Mouse (Mus musculus) embryonic facial prominence, embryonic 10.5 days (tissue): Measurements from ENCODE around the gene Dock7. TPM values are rescaled to one million over a fixed set of nuclear protein-coding genes. Genes with fewer than 3 reads are reported as not detected.
"Not testable (repeated sequence)": the region's sequence is repeated elsewhere in the genome, so short reads cannot be mapped to it uniquely, and the experiment has no call there.

Source experiments
- DNase-seq: peaks from one replicate; pipeline ENCODE4 v3.0.0-alpha.2; 2017; ENCODE audit warnings: low spot score
- H3K27ac ChIP-seq: fragments of 300-500 bp; sonication (generic); replicated peaks from 2 replicates; pipeline ENCODE4 v1.5.1; 2016; ENCODE audit warnings: mild to moderate bottlenecking
- H3K27me3 ChIP-seq: fragments of 300-500 bp; sonication (generic); replicated peaks from 2 replicates; pipeline ENCODE4 v1.6.1; 2016; ENCODE audit warnings: low read depth, mild to moderate bottlenecking; ENCODE audit not compliant: poor library complexity, severe bottlenecking
- H3K36me3 ChIP-seq: fragments of 300-500 bp; sonication (generic); replicated peaks from 2 replicates; pipeline ENCODE4 v1.6.1; 2016; ENCODE audit warnings: mild to moderate bottlenecking, moderate library complexity
- H3K4me1 ChIP-seq: fragments of 300-500 bp; sonication (generic); 2 replicates; pipeline ENCODE4 v1.6.1; 2016
- H3K4me3 ChIP-seq: fragments of 300-500 bp; sonication (generic); 2 replicates; pipeline ENCODE4 v1.5.1; 2016; ENCODE audit warnings: mild to moderate bottlenecking, moderate library complexity
- H3K9me3 ChIP-seq: fragments of 300-500 bp; sonication (generic); 2 replicates; pipeline ENCODE4 v1.6.1; 2016; ENCODE audit warnings: mild to moderate bottlenecking
- WGBS: fragments of 180-500 bp; shearing (Covaris S2); methylation state at CpG from one replicate; pipeline ENCODE4 v1.1.7; 2016; 5-methylcytosine and 5-hydroxymethylcytosine counted together
- polyA plus RNA-seq: library from polyadenylated mRNA; unstranded; fragments of >200 nt; fragmentation: Nextera tagmentation; extraction: Ambion mirVana; gene quantifications from 2 replicates; pipeline ENCODE4 v1.2.1, GENCODE M21; 2016

Dock7 gene
- polyA plus RNA-seq, 1 experiment from 2014 or later: 81.8 TPM

GRCm38 (mm10) chr4:98975741-98976140 lies 145.0 kb downstream of the Dock7 start:
- DNase-seq: no peak
- H3K27ac ChIP-seq: no peak overlapping the region
- no peaks in the 10 kb centered on the region for H3K9me3 ChIP-seq
- WGBS: 74% methylated on average over 8 of the region's 8 CpGs
- H3K36me3 ChIP-seq: peaks cover 84% of the 10 kb centered on the region
- no peak overlapping the region for H3K4me3 ChIP-seq
- H3K4me1 ChIP-seq: peaks cover 12% of the 10 kb centered on the region
- H3K27me3 ChIP-seq: no peaks in the 10 kb centered on the region

- no peak overlapping the region for H3K4me3 ChIP-seq
- no peak for DNase-seq
- H3K36me3 ChIP-seq: peaks cover 100% of the 10 kb centered on the region
- H3K9me3 ChIP-seq: no peaks in the 10 kb centered on the region
- H3K27me3 ChIP-seq: no peaks in the 10 kb centered on the region
- WGBS: 93% methylated on average over 3 of the region's 3 CpGs
- H3K27ac ChIP-seq: no peak overlapping the region
- H3K4me1 ChIP-seq: no peaks in the 10 kb centered on the region
Observed at GRCm38 (mm10) chr4:98969946-98970345, 150.8 kb downstream of the Dock7 start.

- no peaks in the 10 kb centered on the region for H3K27me3 ChIP-seq
- no peak overlapping the region for H3K27ac ChIP-seq
- DNase-seq: no peak
- no peaks in the 10 kb centered on the region for H3K9me3 ChIP-seq
- 92% methylated on average over 3 of the region's 3 CpGs for WGBS
- no peaks in the 10 kb centered on the region for H3K4me1 ChIP-seq
- no peak overlapping the region for H3K4me3 ChIP-seq
- peaks cover 87% of the 10 kb centered on the region for H3K36me3 ChIP-seq
Observed at GRCm38 (mm10) chr4:98960243-98960642, 160.5 kb downstream of the Dock7 start.

- no peaks in the 10 kb centered on the region for H3K9me3 ChIP-seq
- peaks cover 78% of the 10 kb centered on the region for H3K36me3 ChIP-seq
- H3K27ac ChIP-seq: no peak overlapping the region
- no peak overlapping the region for H3K4me3 ChIP-seq
- H3K4me1 ChIP-seq: no peaks in the 10 kb centered on the region
- no peaks in the 10 kb centered on the region for H3K27me3 ChIP-seq
- WGBS: 93% methylated on average over 8 of the region's 8 CpGs
- no peak for DNase-seq
Observed at GRCm38 (mm10) chr4:98955986-98956385, 164.7 kb downstream of the Dock7 start.

GRCm38 (mm10) chr4:98950563-98950962 lies 170.2 kb downstream of the Dock7 start:
- Histone ChIP-seq H3K27me3 (no peaks in the 10 kb centered on the region), H3K27ac (no peak overlapping the region)
- no peak for DNase-seq

GRCm38 (mm10) chr4:98938210-98938609 lies 182.5 kb downstream of the Dock7 start:
- peaks cover 86% of the 10 kb centered on the region for H3K36me3 ChIP-seq
- not testable (repeated sequence) for H3K27ac ChIP-seq, H3K4me3 ChIP-seq, H3K4me1 ChIP-seq, DNase-seq, H3K27me3 ChIP-seq, H3K9me3 ChIP-seq
- WGBS: 86% methylated on average over 6 of the region's 6 CpGs

More at GRCm38 (mm10) chr4:98950563-98950962, 170.2 kb downstream of the Dock7 start:
- Histone ChIP-seq H3K4me3 (no peak overlapping the region), H3K4me1 (no peaks in the 10 kb centered on the region), H3K36me3 (peaks cover 46% of the 10 kb centered on the region), H3K9me3 (no peaks in the 10 kb centered on the region)

GRCm38 (mm10) chr4:98936036-98936435 lies 184.7 kb downstream of the Dock7 start:
- no peak overlapping the region for H3K4me3 ChIP-seq
- no peak for DNase-seq
- H3K36me3 ChIP-seq: peaks cover 89% of the 10 kb centered on the region
- no peaks in the 10 kb centered on the region for H3K9me3 ChIP-seq
- no peaks in the 10 kb centered on the region for H3K27me3 ChIP-seq
- WGBS: 84% methylated on average over 6 of the region's 6 CpGs
- no peaks in the 10 kb centered on the region for H3K4me1 ChIP-seq
- H3K27ac ChIP-seq: no peak overlapping the region

- no peaks in the 10 kb centered on the region for H3K9me3 ChIP-seq
- no peaks in the 10 kb centered on the region for H3K27me3 ChIP-seq
- H3K27ac ChIP-seq: 0 out of 2 replicates have a peak overlapping the region, but pooled peaks have one; percentile 35
- H3K4me3 ChIP-seq: peak overlapping the region; percentile 95
- 31% methylated on average over 6 of the region's 6 CpGs for WGBS
- H3K36me3 ChIP-seq: peaks cover 33% of the 10 kb centered on the region
- H3K4me1 ChIP-seq: peaks cover 17% of the 10 kb centered on the region
- DNase-seq: no peak
Observed at GRCm38 (mm10) chr4:98925250-98925781, 195.4 kb downstream of the Dock7 start.

- Histone ChIP-seq H3K36me3 (peaks cover 28% of the 10 kb centered on the region), H3K4me1 (peaks cover 17% of the 10 kb centered on the region), H3K9me3 (no peaks in the 10 kb centered on the region), H3K27ac (peak overlapping the region; percentile 99), H3K27me3 (no peaks in the 10 kb centered on the region), H3K4me3 (peak overlapping the region; percentile 95)
- DNase-seq: no peak
- 0% methylated on average over 2 of the region's 2 CpGs for WGBS
Observed at GRCm38 (mm10) chr4:98924906-98925178, 195.9 kb downstream of the Dock7 start.

GRCm38 (mm10) chr4:98924071-98924905 lies 196.4 kb downstream of the Dock7 start:
- no peaks in the 10 kb centered on the region for H3K9me3 ChIP-seq
- peak overlapping the region; percentile 99 for H3K27ac ChIP-seq
- under 1% methylated on average over 64 of the region's 66 CpGs for WGBS
- peaks cover 22% of the 10 kb centered on the region for H3K36me3 ChIP-seq
- H3K27me3 ChIP-seq: no peaks in the 10 kb centered on the region
- peaks cover 17% of the 10 kb centered on the region for H3K4me1 ChIP-seq
- peak overlapping the region; percentile 95 for H3K4me3 ChIP-seq
- DNase-seq: peak; percentile 28

- under 1% methylated on average over 66 of the region's 67 CpGs for WGBS
Observed at GRCm38 (mm10) chr4:98923568-98924070, 197.1 kb downstream of the Dock7 start, which contains the start of gene Usp1. Gene Usp1 (plus strand): TSS chr4:98923810.

GRCm38 (mm10) chr4:98922643-98923567 lies 197.8 kb downstream of the Dock7 start:
- H3K36me3 ChIP-seq: peaks cover 9% of the 10 kb centered on the region
- peak overlapping the region; percentile 99 for H3K27ac ChIP-seq
- under 1% methylated on average over 53 of the region's 53 CpGs for WGBS
- H3K4me1 ChIP-seq: peaks cover 17% of the 10 kb centered on the region
- H3K4me3 ChIP-seq: peak overlapping the region; percentile 95
- no peaks in the 10 kb centered on the region for H3K27me3 ChIP-seq
- DNase-seq: peak; percentile 99
- no peaks in the 10 kb centered on the region for H3K9me3 ChIP-seq

More at GRCm38 (mm10) chr4:98923568-98924070, 197.1 kb downstream of the Dock7 start, which contains the start of gene Usp1:
- Histone ChIP-seq H3K4me1 (peaks cover 17% of the 10 kb centered on the region), H3K27ac (peak within 1 kb of the TSS; percentile 99), H3K36me3 (peaks cover 16% of the 10 kb centered on the region), H3K4me3 (peak within 1 kb of the TSS; percentile 95), H3K27me3 (no peaks in the 10 kb centered on the region), H3K9me3 (no peaks in the 10 kb centered on the region)
- peak; percentile 89 for DNase-seq
